In the genomic region with DNA sequence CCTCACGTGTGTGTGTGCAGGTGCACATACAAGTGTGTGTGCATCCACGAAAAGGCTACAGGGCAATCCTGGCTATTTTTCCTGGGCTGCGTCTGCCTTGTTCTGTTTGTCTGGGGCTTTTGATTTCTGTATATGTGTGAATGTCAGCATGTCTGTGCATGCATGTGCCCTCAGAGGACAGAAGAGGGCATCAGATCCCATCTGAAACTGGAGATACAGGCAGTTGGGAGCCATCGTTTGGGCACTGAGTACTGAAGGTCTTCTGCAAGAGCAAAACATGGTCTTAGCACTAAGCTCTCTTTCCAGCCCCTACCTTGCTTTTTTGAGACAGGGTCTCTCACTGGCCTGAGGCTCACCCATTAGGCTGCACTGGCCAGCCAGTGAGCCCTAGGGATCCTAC, we compare ENCODE assay signal across 19 mouse cellular contexts. TPM values are rescaled to one million over a fixed set of nuclear protein-coding genes. Genes with fewer than 3 reads are reported as not detected.
A peak's percentile ranks its signal among the peaks of the same experiment; 100 is the strongest.
DNase-seq lines count a peak whose midpoint lies in the region; ATAC-seq and TF ChIP-seq lines count a peak whose summit lies in the region.
"Had no signal": no experiment of that assay in that cellular context is flagged by ENCODE, and none has a peak within 500 bp of the region (broad histone marks: within the 10 kb centered on the region; RNA-seq: fewer than 3 reads in every experiment).

No protein-coding gene starts in this region.

- H3K36me3 ChIP-seq in forebrain, postnatal 0 days (ENCODE audit: insufficient read depth): no peaks in the 10 kb centered on the region
- no peaks in the 10 kb centered on the region for H3K36me3 ChIP-seq in forebrain, embryonic 15.5 days
- H3K36me3 ChIP-seq: heart, embryonic 10.5 days; hindbrain, embryonic 15.5 days; lung, embryonic 15.5 days; midbrain, embryonic 12.5 days; neural tube, embryonic 13.5 days; stomach, embryonic 15.5 days had no signal

- H3K9me3 ChIP-seq in forebrain, postnatal 0 days (ENCODE audit: low read length): no peaks in the 10 kb centered on the region
- H3K9me3 ChIP-seq in forebrain, embryonic 15.5 days: no peaks in the 10 kb centered on the region
- H3K9me3 ChIP-seq: heart, embryonic 10.5 days; hindbrain, embryonic 15.5 days; lung, embryonic 15.5 days; midbrain, embryonic 12.5 days; neural tube, embryonic 13.5 days; stomach, embryonic 15.5 days had no signal

- no peak overlapping the region for H3K4me3 ChIP-seq in forebrain, postnatal 0 days (ENCODE audit: low read depth, low read length)
- no peak overlapping the region for H3K4me3 ChIP-seq in forebrain, embryonic 15.5 days
- no peak overlapping the region for H3K4me3 ChIP-seq in layer of hippocampus, adult 2 months
- H3K4me3 ChIP-seq: heart, embryonic 10.5 days; hindbrain, embryonic 15.5 days; lung, embryonic 15.5 days; midbrain, embryonic 12.5 days; neural tube, embryonic 13.5 days; stomach, embryonic 15.5 days had no signal

- TF ChIP-seq CTCF in forebrain, postnatal 0 days (IDR thresholded peaks at IDR 0.05; ENCODE audit: low read depth): peak; percentile 81
- TF ChIP-seq CTCF in layer of hippocampus, adult 2 months (conservative IDR thresholded peaks at IDR 0.05): peak; percentile 72

- peak; percentile 68 for DNase-seq in forebrain, postnatal 0 days
- no peak for DNase-seq in layer of hippocampus, adult 2 months (ENCODE audit: low spot score in 2 of 2)
- DNase-seq in layer of hippocampus, adult 9-11 months: no peak
- peak; percentile 20 for DNase-seq in right cerebral cortex, postnatal 4 days
- no peak for DNase-seq in right cerebral cortex, adult 18-20 months
- DNase-seq: adrenal gland, postnatal 36 days; cerebellum, adult 9-10 months; right cerebral cortex, postnatal 14 days; thymus, postnatal 4 days had no signal

- H3K27me3 ChIP-seq in forebrain, postnatal 0 days (ENCODE audit: insufficient read depth, low read length): no peaks in the 10 kb centered on the region
- H3K27me3 ChIP-seq in forebrain, embryonic 15.5 days: no peaks in the 10 kb centered on the region
- H3K27me3 ChIP-seq: hindbrain, embryonic 15.5 days; lung, embryonic 15.5 days; neural tube, embryonic 13.5 days; stomach, embryonic 15.5 days had no signal

- 64% methylated on average over 4 of the region's 4 CpGs for WGBS in forebrain, postnatal 0 days
- 68% methylated on average over 4 of the region's 4 CpGs for WGBS in forebrain, embryonic 15.5 days

- H3K9ac ChIP-seq in forebrain, postnatal 0 days: no peak overlapping the region
- no peak overlapping the region for H3K9ac ChIP-seq in forebrain, embryonic 15.5 days (replicated peaks)
- H3K9ac ChIP-seq: hindbrain, embryonic 15.5 days; lung, embryonic 15.5 days; midbrain, embryonic 12.5 days; neural tube, embryonic 13.5 days; stomach, embryonic 15.5 days had no signal

- no peak overlapping the region for H3K4me2 ChIP-seq in forebrain, postnatal 0 days (ENCODE audit: low read depth)
- H3K4me2 ChIP-seq in forebrain, embryonic 15.5 days (replicated peaks): no peak overlapping the region
- H3K4me2 ChIP-seq: hindbrain, embryonic 15.5 days; lung, embryonic 15.5 days; midbrain, embryonic 12.5 days; neural tube, embryonic 13.5 days; stomach, embryonic 15.5 days had no signal

- ATAC-seq in forebrain, postnatal 0 days: peak; percentile 54; the same call in 1 of the 2 replicates
- ATAC-seq in forebrain, embryonic 15.5 days (replicated peaks): no peak
- no peak for ATAC-seq in granulocyte monocyte progenitor cell, adult 5-6 weeks (replicated peaks; ENCODE audit: poor library complexity, severe bottlenecking)
- ATAC-seq in monocyte, adult 5-6 weeks (replicated peaks; ENCODE audit: insufficient number of reproducible peaks, low FRiP score, low TSS enrichment, poor library complexity, severe bottlenecking): no peak

- H3K27ac ChIP-seq in forebrain, postnatal 0 days (ENCODE audit: low read depth, low read length): no peak overlapping the region
- H3K27ac ChIP-seq in forebrain, embryonic 15.5 days (replicated peaks): no peak overlapping the region
- H3K27ac ChIP-seq in layer of hippocampus, adult 2 months: no peak overlapping the region
- H3K27ac ChIP-seq: heart, embryonic 10.5 days; hindbrain, embryonic 15.5 days; lung, embryonic 15.5 days; midbrain, embryonic 12.5 days; neural tube, embryonic 13.5 days; stomach, embryonic 15.5 days had no signal

- H3K4me1 ChIP-seq in forebrain, postnatal 0 days (ENCODE audit: insufficient read depth): no peaks in the 10 kb centered on the region
- no peaks in the 10 kb centered on the region for H3K4me1 ChIP-seq in forebrain, embryonic 15.5 days
- H3K4me1 ChIP-seq: heart, embryonic 10.5 days; hindbrain, embryonic 15.5 days; lung, embryonic 15.5 days; midbrain, embryonic 12.5 days; neural tube, embryonic 13.5 days; stomach, embryonic 15.5 days had no signal

RNA-seq across cellular contexts. Expression of gene Pax7, which starts 45.1 kb away (rescaled TPM):
- total RNA-seq in forebrain, postnatal 0 days (2014; rRNA removed): 0.05 and 0.31 TPM in 2 replicates
- not detected in 2 replicates for polyA plus RNA-seq in forebrain, postnatal 0 days (2015; fragmentation: Nextera tagmentation; extraction: Ambion mirVana)
- 0.08 TPM in 1 of 2 replicates, not detected in the other for polyA plus RNA-seq in forebrain, embryonic 15.5 days (2015; fragmentation: Nextera tagmentation; extraction: Ambion mirVana)
- total RNA-seq in layer of hippocampus, adult 2 months (2021): not detected
- not detected in 2 replicates for total RNA-seq in granulocyte monocyte progenitor cell, adult 5-6 weeks (2014; fragmentation: Nextera tagmentation)
- not detected in 2 replicates for total RNA-seq in granulocyte monocyte progenitor cell, adult 5-6 weeks (2017)
- not detected in 3 replicates for total RNA-seq in monocyte, adult 5-6 weeks (2017)
- total RNA-seq: adrenal gland, postnatal 36 days had no signal
- polyA plus RNA-seq: large intestine, adult 2 months had no signal

Comparison
In these comparisons a context has a peak if more than half of its experiments do, and no peak if none do; other contexts are left out.
1. DNase-seq: peak in forebrain, postnatal 0 days (single experiment) and right cerebral cortex, postnatal 4 days (single experiment); none in layer of hippocampus, adult 2 months (0 of 2), layer of hippocampus, adult 9-11 months (single experiment) and right cerebral cortex, adult 18-20 months (single experiment).